Mouse (Mus musculus) left cerebral cortex, postnatal 10 days (tissue): Measurements from ENCODE around the gene Zfand6. TPM values are rescaled to one million over a fixed set of nuclear protein-coding genes. Genes with fewer than 3 reads are reported as not detected.

ENCODE experiments used
- total RNA-seq, 2 experiments: library from RNA; stranded (reverse); gene quantifications; 2 replicates each; pipeline ENCODE4 v1.2.3; 2021

The Zfand6 gene
- total RNA-seq, 2 experiments from 2014 or later: 53.0 to 55.1 TPM

Other genes with a start within 250 kb of the Zfand6 start
- gene Gm2115, start 161.0 kb downstream of the Zfand6 start, total RNA-seq: 1 to 10 TPM; 1.9 to 3.7 TPM
- gene Fah, start 83.2 kb downstream of the Zfand6 start, total RNA-seq: 10 to 100 TPM; 14.9 to 17.0 TPM
- not detected for gene Olfr291, start 163.6 kb upstream of the Zfand6 start, total RNA-seq